Mouse (Mus musculus) embryonic fibroblast, embryonic 13.5 days (primary cell): ENCODE measurements around the gene Msh5.

ENCODE experiments used
- CTCF ChIP-seq: IDR thresholded peaks from 2 replicates; pipeline ENCODE4 v1.5.1; 2011; ENCODE audit warnings: mild to moderate bottlenecking, control low read depth, low read length, moderate library complexity, borderline replicate concordance; ENCODE audit not compliant: insufficient read depth
- POLR2A ChIP-seq: IDR thresholded peaks from 2 replicates; pipeline ENCODE4 v1.6.1; 2011; ENCODE audit warnings: low read depth, mild to moderate bottlenecking, control low read depth, low read length, moderate library complexity

DNA sequence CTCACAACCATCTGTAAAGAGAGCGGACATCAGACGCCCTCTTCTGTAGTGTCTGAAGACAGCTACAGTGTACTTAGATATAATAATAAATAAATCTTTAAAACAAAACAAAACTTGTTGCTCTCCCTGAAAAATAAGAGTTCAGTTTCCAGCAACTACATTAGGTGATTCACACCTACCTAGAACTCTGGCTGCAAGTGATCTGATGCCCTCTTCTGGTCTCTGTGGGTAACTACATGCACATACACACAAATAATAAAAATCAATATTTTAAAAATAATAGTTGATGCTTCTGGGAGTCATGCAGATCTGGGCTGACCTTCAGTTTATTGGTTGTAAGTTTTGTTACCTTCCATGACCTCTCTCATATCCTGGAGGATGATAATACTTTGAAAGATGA lies 62.3 kb downstream of the Msh5 start:
- no peak for TF ChIP-seq CTCF
- no peak for TF ChIP-seq POLR2A
